Mouse (Mus musculus): ENCODE data around the gene Pdzd2.

- no peak for TF ChIP-seq CTCF (IDR thresholded peaks at IDR 0.05; ENCODE audit: insufficient read depth, low read length)
- no peak for TF ChIP-seq POLR2A (IDR thresholded peaks at IDR 0.05; ENCODE audit: borderline replicate concordance, extremely low read depth, low read depth, low read length)
These were observed 216.9 kb downstream of the Pdzd2 start for GRCm38 (mm10) chr15:12522810-12523209.

Measured in lung, adult 2 months (tissue).